Mouse (Mus musculus) cerebellum, postnatal 4 days (tissue): ENCODE results near the gene Sephs2.

Experiments used
- DNase-seq, 2 experiments: peaks; one replicate each; pipeline ENCODE4 v3.0.0; 2022; ENCODE audit warnings: low spot score in 2 of 2, mixed read lengths in 1 of 2

Sephs2 gene

GRCm38 (mm10) chr7:127273925-127274789 is at the start of gene Sephs2:
Sephs2 (minus strand) TSS chr7:127274055.
- peak; percentile 88 to 96 for DNase-seq

- peak in 1 of 2 experiments; percentile 50 for DNase-seq
These were observed 48.2 kb upstream of the Sephs2 start for GRCm38 (mm10) chr7:127322085-127322484.

GRCm38 (mm10) chr7:127321106-127321505 is 47.3 kb upstream of the Sephs2 start:
- no peak for DNase-seq

- DNase-seq, result no peak
These were observed 40.1 kb upstream of the Sephs2 start for GRCm38 (mm10) chr7:127313912-127314311.

- DNase-seq, result no peak
These were observed 36.1 kb upstream of the Sephs2 start for GRCm38 (mm10) chr7:127309951-127310350.

GRCm38 (mm10) chr7:127308887-127309286 is 35.0 kb upstream of the Sephs2 start:
- DNase-seq, result peak in 1 of 2 experiments; percentile 62

- no peak for DNase-seq
These were observed 34.6 kb upstream of the Sephs2 start for GRCm38 (mm10) chr7:127308431-127308830.

GRCm38 (mm10) chr7:127297586-127298193 is 23.8 kb upstream of the Sephs2 start:
- DNase-seq, result no peak

GRCm38 (mm10) chr7:127296786-127297555 is 23.1 kb upstream of the Sephs2 start:
- DNase-seq, result no peak

- no peak for DNase-seq
These were observed 22.2 kb upstream of the Sephs2 start, which contains the start of gene Itgal for GRCm38 (mm10) chr7:127296098-127296497. Itgal (plus strand) TSS chr7:127296260.

GRCm38 (mm10) chr7:127290142-127290541 is 16.3 kb upstream of the Sephs2 start:
- DNase-seq, result no peak

GRCm38 (mm10) chr7:127289306-127289705 is 15.5 kb upstream of the Sephs2 start:
- no peak for DNase-seq

- DNase-seq, result no peak
These were observed 14.1 kb upstream of the Sephs2 start for GRCm38 (mm10) chr7:127287940-127288339.

GRCm38 (mm10) chr7:127285154-127285553 is 11.3 kb upstream of the Sephs2 start:
- DNase-seq, result no peak

- DNase-seq, result no peak
These were observed 8.3 kb upstream of the Sephs2 start for GRCm38 (mm10) chr7:127282190-127282589.

- no peak for DNase-seq
These were observed 7.3 kb upstream of the Sephs2 start for GRCm38 (mm10) chr7:127281114-127281513.

GRCm38 (mm10) chr7:127280092-127280491 is 6.2 kb upstream of the Sephs2 start:
- DNase-seq, result no peak

GRCm38 (mm10) chr7:127278311-127278710 is 4.5 kb upstream of the Sephs2 start:
- peak in 1 of 2 experiments; percentile 36 for DNase-seq

GRCm38 (mm10) chr7:127276519-127276961 is 2.7 kb upstream of the Sephs2 start:
- no peak for DNase-seq

- peak in 1 of 2 experiments; percentile 51 for DNase-seq
These were observed 534 bp downstream of the Sephs2 start for GRCm38 (mm10) chr7:127273118-127273923.

GRCm38 (mm10) chr7:127272566-127272965 is 1.3 kb downstream of the Sephs2 start:
- no peak for DNase-seq
